Mouse (Mus musculus): ENCODE data around the gene Eapp. TPM values are rescaled to one million over a fixed set of nuclear protein-coding genes. Genes with fewer than 3 reads are reported as not detected.
"Not testable (repeated sequence)": the region's sequence is repeated elsewhere in the genome, so short reads cannot be mapped to it uniquely, and the experiment has no call there.

Gene Eapp
- polyA plus RNA-seq, 1 experiment, result 6.5 TPM

- WGBS, result 31% methylated on average over 12 of the region's 12 CpGs
- DNase-seq (ENCODE audit: low read depth, low spot score), result no peak
These were observed 718 bp downstream of the Eapp start for GRCm38 (mm10) chr12:54694847-54695510.

GRCm38 (mm10) chr12:54689082-54689481 lies 6.6 kb downstream of the Eapp start:
- whole genome bisulfite sequencing, result 92% methylated on average over 5 of the region's 5 CpGs
- DNase-seq (ENCODE audit: low read depth, low spot score), result no peak

- DNase-seq (ENCODE audit: low read depth, low spot score), result no peak
- 13% methylated on average over 1 of the region's 1 CpGs for WGBS
These were observed 12.5 kb downstream of the Eapp start for GRCm38 (mm10) chr12:54683182-54683581.

- 88% methylated on average over 9 of the region's 9 CpGs for WGBS
- DNase-seq (ENCODE audit: low read depth, low spot score), result no peak
These were observed 19.0 kb downstream of the Eapp start for GRCm38 (mm10) chr12:54676709-54677108.

GRCm38 (mm10) chr12:54675396-54675795 lies 20.3 kb downstream of the Eapp start:
- 97% methylated on average over 4 of the region's 4 CpGs for WGBS

GRCm38 (mm10) chr12:54671262-54671661 lies 24.4 kb downstream of the Eapp start:
- DNase-seq (ENCODE audit: low read depth, low spot score), result no peak
- WGBS, result 71% methylated on average over 4 of the region's 4 CpGs

More at GRCm38 (mm10) chr12:54675396-54675795, 20.3 kb downstream of the Eapp start:
- no peak for DNase-seq (ENCODE audit: low read depth, low spot score)

- 100% methylated on average over 1 of the region's 1 CpGs for WGBS
- DNase-seq (ENCODE audit: low read depth, low spot score), result no peak
These were observed 27.6 kb downstream of the Eapp start for GRCm38 (mm10) chr12:54668141-54668540.

GRCm38 (mm10) chr12:54665526-54665925 lies 30.2 kb downstream of the Eapp start:
- WGBS, result 39% methylated on average over 6 of the region's 6 CpGs
- no peak for DNase-seq (ENCODE audit: low read depth, low spot score)

GRCm38 (mm10) chr12:54661470-54661869 lies 34.2 kb downstream of the Eapp start:
- 84% methylated on average over 5 of the region's 5 CpGs for WGBS

GRCm38 (mm10) chr12:54659901-54660300 lies 35.8 kb downstream of the Eapp start:
- 51% methylated on average over 3 of the region's 3 CpGs for WGBS
- no peak for DNase-seq (ENCODE audit: low read depth, low spot score)

More at GRCm38 (mm10) chr12:54661470-54661869, 34.2 kb downstream of the Eapp start:
- not testable (repeated sequence) for DNase-seq (ENCODE audit: low read depth, low spot score)

- DNase-seq (ENCODE audit: low read depth, low spot score), result no peak
- 43% methylated on average over 7 of the region's 7 CpGs for WGBS
These were observed 37.1 kb downstream of the Eapp start for GRCm38 (mm10) chr12:54658425-54659092.

GRCm38 (mm10) chr12:54657951-54658350 lies 37.7 kb downstream of the Eapp start:
- WGBS, result 90% methylated on average over 5 of the region's 5 CpGs
- no peak for DNase-seq (ENCODE audit: low read depth, low spot score)

GRCm38 (mm10) chr12:54657226-54657625 lies 38.5 kb downstream of the Eapp start:
- no peak for DNase-seq (ENCODE audit: low read depth, low spot score)
- 60% methylated on average over 2 of the region's 2 CpGs for WGBS

GRCm38 (mm10) chr12:54656396-54657171 lies 39.1 kb downstream of the Eapp start, which contains the start of gene Sptssa:
Gene Sptssa, minus strand, starts transcription at chr12:54656573.
- no peak for DNase-seq (ENCODE audit: low read depth, low spot score)
- 9% methylated on average over 53 of the region's 53 CpGs for WGBS

GRCm38 (mm10) chr12:54656039-54656395 lies 39.7 kb downstream of the Eapp start:
- no peak for DNase-seq (ENCODE audit: low read depth, low spot score)
- WGBS, result under 1% methylated on average over 22 of the region's 22 CpGs

- 4% methylated on average over 16 of the region's 16 CpGs for WGBS
- no peak for DNase-seq (ENCODE audit: low read depth, low spot score)
These were observed 40.2 kb downstream of the Eapp start for GRCm38 (mm10) chr12:54655292-54656038.

- no peak for DNase-seq (ENCODE audit: low read depth, low spot score)
- 14% methylated on average over 1 of the region's 1 CpGs for WGBS
These were observed 41.0 kb downstream of the Eapp start for GRCm38 (mm10) chr12:54654741-54655140.

GRCm38 (mm10) chr12:54654141-54654540 lies 41.6 kb downstream of the Eapp start:
- no peak for DNase-seq (ENCODE audit: low read depth, low spot score)
- 14% methylated on average over 4 of the region's 4 CpGs for WGBS

- DNase-seq (ENCODE audit: low read depth, low spot score), result no peak
- WGBS, result 21% methylated on average over 12 of the region's 12 CpGs
These were observed 43.4 kb downstream of the Eapp start for GRCm38 (mm10) chr12:54652346-54652745.

- WGBS, result 18% methylated on average over 8 of the region's 8 CpGs
- no peak for DNase-seq (ENCODE audit: low read depth, low spot score)
These were observed 43.9 kb downstream of the Eapp start for GRCm38 (mm10) chr12:54651820-54652219.
